Mouse (Mus musculus): ENCODE data around the gene Synm.

Synm gene

DNA sequence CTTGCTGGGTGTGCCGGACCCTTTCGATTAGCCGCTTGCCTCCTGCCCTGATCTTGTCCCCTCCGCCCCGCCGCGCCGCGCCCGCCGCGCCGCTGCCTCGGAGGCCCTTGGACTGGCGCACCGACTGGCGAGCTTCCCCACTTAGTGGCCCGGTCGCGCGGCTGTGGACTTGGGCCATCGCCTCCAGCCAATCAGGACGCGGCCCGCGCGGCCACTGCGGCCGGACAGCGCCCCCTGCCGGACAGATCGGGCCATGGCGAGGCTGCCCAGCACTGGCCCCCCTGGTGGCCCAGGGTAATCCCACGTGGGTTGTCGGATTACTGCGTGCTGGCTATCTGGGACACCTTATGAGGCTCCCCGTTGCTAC lies at the start of gene Synm:
TSS of gene Synm (minus strand) at position 114 of the 367 bp plus-strand sequence.
- Histone ChIP-seq H3K27me3 (ENCODE audit: control insufficient read depth, insufficient read depth, low read length, poor library complexity, severe bottlenecking) (no peaks in the 10 kb centered on the region), H3K36me3 (ENCODE audit: control insufficient read depth, insufficient read depth, low read length, poor library complexity, severe bottlenecking) (no peaks in the 10 kb centered on the region)
- DNase-seq (ENCODE audit: low read depth, low spot score), result peak; percentile 19

DNA sequence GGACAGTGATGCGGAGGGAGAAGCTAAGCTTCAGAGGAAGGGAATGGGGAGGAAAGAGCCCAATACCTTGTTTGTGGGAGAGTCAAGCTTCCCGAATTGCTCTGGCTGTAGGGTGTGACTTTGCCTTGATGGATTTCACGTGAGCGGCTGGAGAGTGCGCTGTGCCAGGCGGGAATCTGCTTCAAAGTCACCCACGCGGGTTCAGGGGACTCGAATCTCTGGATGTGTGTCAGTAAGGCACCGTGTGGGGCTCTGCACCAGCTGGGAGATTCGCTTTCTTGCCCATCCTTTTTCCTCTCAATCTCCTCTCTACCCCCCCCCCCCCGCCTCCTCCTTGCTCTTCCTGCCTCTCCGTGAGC lies 44.3 kb upstream of the Synm start:
- Histone ChIP-seq H3K36me3 (ENCODE audit: control insufficient read depth, insufficient read depth, low read length, poor library complexity, severe bottlenecking) (no peaks in the 10 kb centered on the region), H3K27me3 (ENCODE audit: control insufficient read depth, insufficient read depth, low read length, poor library complexity, severe bottlenecking) (no peaks in the 10 kb centered on the region)
- no peak for DNase-seq (ENCODE audit: low read depth, low spot score)

DNA sequence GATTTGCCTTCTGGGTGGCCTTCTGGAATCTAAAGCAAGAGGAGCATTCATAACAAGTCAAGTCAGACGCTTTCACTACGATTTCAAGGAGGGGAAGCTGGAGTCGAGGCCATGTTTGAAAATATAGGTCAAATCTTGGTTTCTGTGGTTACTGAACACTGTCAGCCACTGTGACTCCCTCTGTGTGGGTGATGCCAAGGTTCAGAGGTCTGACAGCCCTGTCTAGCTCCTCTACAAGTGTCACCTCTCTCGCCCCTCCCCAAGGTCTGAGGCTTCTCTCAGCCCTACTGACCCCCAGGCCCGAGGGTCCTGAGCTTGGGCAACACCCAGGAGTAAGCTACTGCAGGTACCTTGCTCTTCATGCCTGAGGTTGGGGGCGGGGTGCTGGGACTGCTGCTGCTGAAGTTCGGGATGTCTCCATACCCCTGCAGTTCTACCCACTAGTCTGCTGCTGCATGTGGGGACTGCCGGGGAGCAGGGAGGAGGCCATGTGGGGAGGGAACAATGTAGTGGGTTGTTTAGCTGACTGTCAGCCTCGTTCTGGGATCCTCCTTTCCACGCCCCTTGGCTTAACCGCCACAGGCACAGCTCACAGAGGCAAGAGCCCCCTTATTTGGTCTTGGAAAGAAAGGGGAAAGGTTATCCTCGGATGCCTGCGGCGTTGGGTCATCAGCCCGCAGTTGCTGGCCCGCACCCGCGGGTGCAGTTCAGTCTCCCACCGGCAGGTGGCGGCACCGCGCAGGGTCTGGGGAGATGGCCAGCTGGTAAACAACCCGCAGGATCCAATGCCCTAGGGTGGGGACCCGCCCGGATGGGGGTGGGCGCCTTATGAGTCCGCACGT lies 43.7 kb upstream of the Synm start:
- no peaks in the 10 kb centered on the region for H3K36me3 ChIP-seq (ENCODE audit: control insufficient read depth, insufficient read depth, low read length, poor library complexity, severe bottlenecking)
- peak; percentile 49 for DNase-seq (ENCODE audit: low read depth, low spot score)
- no peaks in the 10 kb centered on the region for H3K27me3 ChIP-seq (ENCODE audit: control insufficient read depth, insufficient read depth, low read length, poor library complexity, severe bottlenecking)

GRCm38 (mm10) chr7:67801022-67801421 lies 41.5 kb upstream of the Synm start:
- no peak for DNase-seq (ENCODE audit: low read depth, low spot score)
- no peaks in the 10 kb centered on the region for H3K27me3 ChIP-seq (ENCODE audit: control insufficient read depth, insufficient read depth, low read length, poor library complexity, severe bottlenecking)
- no peaks in the 10 kb centered on the region for H3K36me3 ChIP-seq (ENCODE audit: control insufficient read depth, insufficient read depth, low read length, poor library complexity, severe bottlenecking)

- no peaks in the 10 kb centered on the region for H3K36me3 ChIP-seq (ENCODE audit: control insufficient read depth, insufficient read depth, low read length, poor library complexity, severe bottlenecking)
- no peak for DNase-seq (ENCODE audit: low read depth, low spot score)
- no peaks in the 10 kb centered on the region for H3K27me3 ChIP-seq (ENCODE audit: control insufficient read depth, insufficient read depth, low read length, poor library complexity, severe bottlenecking)
Observed at GRCm38 (mm10) chr7:67800547-67800946, 41.0 kb upstream of the Synm start.

- DNase-seq (ENCODE audit: low read depth, low spot score), result no peak
- Histone ChIP-seq H3K27me3 (ENCODE audit: control insufficient read depth, insufficient read depth, low read length, poor library complexity, severe bottlenecking) (no peaks in the 10 kb centered on the region), H3K36me3 (ENCODE audit: control insufficient read depth, insufficient read depth, low read length, poor library complexity, severe bottlenecking) (no peaks in the 10 kb centered on the region)
Observed at GRCm38 (mm10) chr7:67798476-67798875, 38.9 kb upstream of the Synm start.

DNA sequence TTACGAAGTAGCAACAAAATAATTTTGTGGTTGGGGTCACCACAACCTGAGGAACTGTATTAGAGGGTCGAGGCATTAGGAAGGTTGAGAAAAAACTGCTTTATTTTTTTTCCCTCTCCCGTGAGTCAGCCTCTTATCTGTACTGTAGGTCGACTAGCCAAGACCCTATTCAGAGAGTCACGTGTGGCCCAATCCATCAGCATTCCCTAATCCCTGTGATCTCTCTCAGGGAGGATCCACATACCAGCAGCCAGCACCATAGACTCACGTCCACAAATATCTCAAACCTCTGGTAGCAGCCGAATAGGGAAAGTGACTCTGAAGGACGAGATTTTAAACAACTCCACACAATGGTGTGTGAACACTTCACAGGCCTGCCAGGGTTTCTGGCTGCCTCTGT lies 37.5 kb upstream of the Synm start:
- H3K27me3 ChIP-seq (ENCODE audit: control insufficient read depth, insufficient read depth, low read length, poor library complexity, severe bottlenecking), result no peaks in the 10 kb centered on the region
- no peaks in the 10 kb centered on the region for H3K36me3 ChIP-seq (ENCODE audit: control insufficient read depth, insufficient read depth, low read length, poor library complexity, severe bottlenecking)
- DNase-seq (ENCODE audit: low read depth, low spot score), result no peak

DNA sequence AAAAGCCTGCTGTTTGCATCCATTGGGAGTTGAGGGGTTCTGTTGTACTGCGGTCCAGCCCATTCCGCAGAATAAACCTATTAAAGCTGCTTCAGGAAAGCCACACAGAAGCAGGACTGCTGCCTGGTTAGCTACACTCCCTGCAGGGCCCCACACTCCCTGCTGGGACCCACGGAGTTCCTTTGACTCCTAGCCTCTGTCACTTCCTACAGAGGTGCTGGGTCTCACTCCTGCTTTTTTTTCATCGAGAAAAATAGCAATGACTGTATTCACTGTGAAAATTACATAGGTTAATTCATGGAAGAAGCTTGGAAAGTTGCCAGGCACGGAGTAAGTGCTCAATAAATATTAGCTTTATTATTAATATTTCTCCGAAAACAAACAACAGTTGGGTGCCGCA lies 33.9 kb upstream of the Synm start:
- H3K27me3 ChIP-seq (ENCODE audit: control insufficient read depth, insufficient read depth, low read length, poor library complexity, severe bottlenecking), result no peaks in the 10 kb centered on the region
- no peak for DNase-seq (ENCODE audit: low read depth, low spot score)
- H3K36me3 ChIP-seq (ENCODE audit: control insufficient read depth, insufficient read depth, low read length, poor library complexity, severe bottlenecking), result no peaks in the 10 kb centered on the region

DNA sequence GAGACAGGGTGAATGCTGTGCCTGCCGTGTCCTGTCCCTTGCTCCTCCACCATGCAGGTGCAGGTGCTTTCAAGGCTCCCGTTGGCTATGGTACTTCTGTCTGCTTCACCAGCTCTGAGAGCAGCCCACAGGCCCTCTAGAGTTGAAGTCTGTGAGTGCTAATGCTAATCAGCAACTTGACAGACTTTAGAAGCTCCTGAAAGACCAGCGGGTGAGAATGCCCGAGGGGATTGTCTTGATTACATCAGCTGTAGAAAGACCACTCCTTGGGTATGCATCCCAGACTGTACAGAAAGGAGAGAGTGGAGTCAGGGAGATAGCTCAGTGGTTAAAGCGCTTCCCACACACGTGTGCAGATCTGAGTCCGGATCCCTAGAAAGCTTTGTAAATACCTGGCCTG lies 31.7 kb upstream of the Synm start:
- Histone ChIP-seq H3K27me3 (ENCODE audit: control insufficient read depth, insufficient read depth, low read length, poor library complexity, severe bottlenecking) (no peaks in the 10 kb centered on the region), H3K36me3 (ENCODE audit: control insufficient read depth, insufficient read depth, low read length, poor library complexity, severe bottlenecking) (no peaks in the 10 kb centered on the region)
- DNase-seq (ENCODE audit: low read depth, low spot score), result no peak

DNA sequence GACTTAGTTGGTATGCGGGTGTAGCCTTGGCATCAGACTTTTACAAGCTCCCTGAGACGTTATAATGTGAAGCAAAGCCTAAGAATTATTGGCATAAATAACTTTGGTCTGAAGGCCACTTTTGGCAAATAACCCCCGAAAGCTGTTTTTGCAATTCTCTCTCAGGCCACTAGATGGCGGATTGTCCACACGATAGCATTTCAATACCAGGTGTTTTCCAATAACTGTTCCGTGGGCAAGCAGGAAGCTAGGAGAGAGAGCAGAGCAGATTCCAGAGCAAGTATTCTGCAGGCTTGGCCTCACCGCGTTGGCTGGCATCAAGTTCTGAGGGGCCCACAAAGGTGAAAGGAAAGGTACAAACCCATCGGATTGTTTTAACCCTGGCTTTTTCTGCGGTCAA lies 29.2 kb upstream of the Synm start:
- H3K27me3 ChIP-seq (ENCODE audit: control insufficient read depth, insufficient read depth, low read length, poor library complexity, severe bottlenecking), result no peaks in the 10 kb centered on the region
- H3K36me3 ChIP-seq (ENCODE audit: control insufficient read depth, insufficient read depth, low read length, poor library complexity, severe bottlenecking), result no peaks in the 10 kb centered on the region
- DNase-seq (ENCODE audit: low read depth, low spot score), result peak; percentile 57

GRCm38 (mm10) chr7:67787861-67788260 lies 28.3 kb upstream of the Synm start:
- DNase-seq (ENCODE audit: low read depth, low spot score), result no peak
- no peaks in the 10 kb centered on the region for H3K36me3 ChIP-seq (ENCODE audit: control insufficient read depth, insufficient read depth, low read length, poor library complexity, severe bottlenecking)
- H3K27me3 ChIP-seq (ENCODE audit: control insufficient read depth, insufficient read depth, low read length, poor library complexity, severe bottlenecking), result no peaks in the 10 kb centered on the region

- no peak for DNase-seq (ENCODE audit: low read depth, low spot score)
- Histone ChIP-seq H3K36me3 (ENCODE audit: control insufficient read depth, insufficient read depth, low read length, poor library complexity, severe bottlenecking) (no peaks in the 10 kb centered on the region), H3K27me3 (ENCODE audit: control insufficient read depth, insufficient read depth, low read length, poor library complexity, severe bottlenecking) (no peaks in the 10 kb centered on the region)
Observed at GRCm38 (mm10) chr7:67776636-67777305, 17.2 kb upstream of the Synm start.

DNA sequence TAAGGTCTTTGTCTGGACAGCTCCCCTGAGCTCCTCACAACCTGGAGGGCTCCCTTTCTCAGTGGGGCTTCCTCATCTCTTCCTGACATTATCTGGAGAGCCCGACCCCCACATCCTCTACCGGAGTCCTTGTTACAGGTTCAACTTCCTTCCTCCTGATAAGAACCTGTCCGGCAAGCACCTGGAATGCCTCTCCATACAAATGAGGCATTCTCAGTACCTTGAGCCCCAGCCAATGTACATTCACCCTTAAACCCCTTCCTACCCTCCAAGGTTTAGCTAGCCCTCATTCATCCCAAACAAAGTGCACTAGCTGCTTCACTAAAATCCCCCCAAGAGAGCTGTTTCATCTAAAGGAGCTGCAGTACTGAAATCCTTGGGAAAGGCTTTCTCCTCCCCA lies 16.1 kb upstream of the Synm start:
- Histone ChIP-seq H3K36me3 (ENCODE audit: control insufficient read depth, insufficient read depth, low read length, poor library complexity, severe bottlenecking) (no peaks in the 10 kb centered on the region), H3K27me3 (ENCODE audit: control insufficient read depth, insufficient read depth, low read length, poor library complexity, severe bottlenecking) (no peaks in the 10 kb centered on the region)
- no peak for DNase-seq (ENCODE audit: low read depth, low spot score)

DNA sequence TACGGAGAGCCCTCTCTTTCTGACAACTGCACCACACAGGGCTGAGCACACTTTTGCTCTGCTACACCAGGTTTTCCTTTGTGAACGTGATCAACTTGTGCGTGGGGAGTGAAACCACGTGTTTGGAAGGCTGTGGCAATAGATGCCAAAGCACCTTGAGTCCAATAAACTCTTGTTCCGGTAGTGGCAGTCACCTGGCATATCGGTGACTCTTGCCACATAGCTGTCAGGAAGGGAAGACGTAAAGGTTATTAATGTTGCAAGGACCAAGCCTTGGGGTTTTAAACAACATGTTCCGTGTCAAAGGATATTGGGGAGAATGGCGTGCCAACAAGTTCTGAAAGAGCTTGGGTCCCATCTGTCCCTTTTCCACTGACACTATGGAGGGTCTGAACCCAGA lies 12.7 kb upstream of the Synm start:
- DNase-seq (ENCODE audit: low read depth, low spot score), result no peak
- H3K27me3 ChIP-seq (ENCODE audit: control insufficient read depth, insufficient read depth, low read length, poor library complexity, severe bottlenecking), result no peaks in the 10 kb centered on the region
- no peaks in the 10 kb centered on the region for H3K36me3 ChIP-seq (ENCODE audit: control insufficient read depth, insufficient read depth, low read length, poor library complexity, severe bottlenecking)

- H3K36me3 ChIP-seq (ENCODE audit: control insufficient read depth, insufficient read depth, low read length, poor library complexity, severe bottlenecking), result no peaks in the 10 kb centered on the region
- no peak for DNase-seq (ENCODE audit: low read depth, low spot score)
- no peaks in the 10 kb centered on the region for H3K27me3 ChIP-seq (ENCODE audit: control insufficient read depth, insufficient read depth, low read length, poor library complexity, severe bottlenecking)
Observed at GRCm38 (mm10) chr7:67769487-67769886, 9.9 kb upstream of the Synm start.

All from splenic B cell, adult 2 months (primary cell).